Mouse (Mus musculus) adipose tissue, adult 10 weeks (tissue): Measurements from ENCODE around the gene Slc19a2. TPM values are rescaled to one million over a fixed set of nuclear protein-coding genes. Genes with fewer than 3 reads are reported as not detected.

Experiments used
- polyA plus RNA-seq: library from polyadenylated mRNA; stranded (reverse); fragments of 350-450 nt; fragmentation: Illumina TruSeq; extraction: RNeasy Lipid Tissue Mini Kit (QIAGEN cat#74804); gene quantifications from one replicate; pipeline ENCODE4 v1.2.3, GENCODE M21; 2014; ENCODE audit warnings: low read depth, low replicate concordance

Slc19a2 gene
- polyA plus RNA-seq: 13.8 TPM

DNA sequence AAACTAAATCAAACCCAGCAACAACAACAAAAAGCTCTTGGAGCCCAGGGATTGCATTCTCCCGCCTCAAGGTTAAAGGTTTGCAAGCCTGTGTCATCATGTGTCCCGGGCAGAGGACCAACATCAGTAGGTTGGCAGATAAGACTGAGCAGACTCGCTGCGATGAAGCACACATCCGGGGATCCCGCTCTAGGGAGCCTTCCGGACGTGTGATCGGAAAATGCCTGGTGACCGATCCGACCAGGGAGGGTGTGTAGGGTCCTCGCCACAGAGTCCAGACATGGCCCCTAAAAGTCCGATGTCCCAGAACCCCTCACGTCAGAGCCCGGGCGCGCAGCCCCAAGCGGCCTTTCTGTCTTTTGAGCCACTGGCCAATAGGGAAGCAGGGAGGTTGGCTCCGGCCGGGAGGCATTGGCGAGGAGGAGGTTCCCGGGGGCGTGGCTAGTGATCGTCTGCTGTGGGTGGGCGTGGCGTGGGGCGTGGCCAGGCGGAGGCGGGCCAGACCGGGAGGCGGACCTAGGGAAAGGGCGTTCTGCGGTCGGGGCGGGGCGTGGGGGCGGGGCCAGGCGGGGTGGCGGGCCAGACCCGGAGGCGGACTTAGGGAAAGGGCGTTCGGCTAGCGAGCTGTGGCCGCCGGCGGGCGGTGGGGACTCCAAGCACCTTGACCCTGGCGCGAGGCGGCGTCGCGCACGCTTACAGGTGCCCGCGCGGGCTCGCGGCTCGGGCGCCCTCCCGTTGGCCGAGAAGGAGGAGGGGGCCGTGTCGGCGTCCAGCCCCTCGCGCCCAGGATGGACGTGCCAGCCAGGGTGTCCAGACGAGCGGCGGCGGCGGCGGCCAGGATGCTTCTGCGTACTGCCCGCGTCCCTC is at the start of gene Slc19a2:
TSS of gene Slc19a2 (plus strand) at position 582 of the 867 bp plus-strand sequence.

GRCm38 (mm10) chr1:164275455-164275954 is 26.7 kb downstream of the Slc19a2 start, which contains the start of gene Ccdc181:
TSS of gene Ccdc181 (plus strand) at chr1:164275585.

DNA sequence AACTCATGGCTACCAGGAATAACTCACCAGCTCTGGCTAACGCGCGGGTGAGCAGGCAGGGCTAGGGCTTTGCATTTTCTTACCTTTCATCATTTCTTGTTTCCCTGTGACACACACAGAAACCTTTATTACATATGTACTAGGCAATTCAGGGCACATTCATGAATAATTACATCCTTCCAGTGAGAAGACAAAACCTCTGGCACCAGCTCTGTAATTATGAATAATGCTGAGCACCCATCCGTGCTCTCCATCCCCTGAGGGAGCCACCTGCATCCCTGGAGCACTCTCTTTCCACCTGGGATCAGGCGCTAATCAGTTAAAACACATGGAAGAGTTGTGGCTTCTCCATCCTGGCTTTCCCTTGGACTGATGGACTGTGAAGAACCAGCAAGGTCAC is 55.0 kb downstream of the Slc19a2 start, which contains the start of gene Nme7:
TSS of gene Nme7 (plus strand) at position 301 of the 400 bp plus-strand sequence.

GRCm38 (mm10) chr1:164307124-164307751 is 58.4 kb downstream of the Slc19a2 start, which contains the start of gene Blzf1:
TSS of gene Blzf1 (minus strand) at chr1:164307489.

Other genes with a start within 250 kb of the Slc19a2 start
- 0.20 TPM for gene Sele, start 200.8 kb upstream of the Slc19a2 start, polyA plus RNA-seq
- gene Sell, start 187.1 kb upstream of the Slc19a2 start, polyA plus RNA-seq: 1.6 TPM
- 5.9 TPM for gene Selp, start 133.8 kb upstream of the Slc19a2 start, polyA plus RNA-seq
- gene F5, start 97.2 kb upstream of the Slc19a2 start, polyA plus RNA-seq: 1.5 TPM
- gene Ccdc181, start 26.5 kb downstream of the Slc19a2 start, polyA plus RNA-seq: 20.7 TPM
- 19.1 TPM for gene Nme7, start 55.1 kb downstream of the Slc19a2 start, polyA plus RNA-seq
- gene Blzf1, start 58.4 kb downstream of the Slc19a2 start, polyA plus RNA-seq: 21.0 TPM
- gene Atp1b1, start 209.3 kb downstream of the Slc19a2 start, polyA plus RNA-seq: 88.6 TPM